Mouse (Mus musculus) retina, embryonic 14.5 days (tissue): ENCODE measurements around the gene Poll.

ENCODE experiments used
- DNase-seq: peaks from one replicate; pipeline ENCODE4 v3.0.0-alpha.2; 2015; ENCODE audit warnings: low spot score

Poll gene

DNA sequence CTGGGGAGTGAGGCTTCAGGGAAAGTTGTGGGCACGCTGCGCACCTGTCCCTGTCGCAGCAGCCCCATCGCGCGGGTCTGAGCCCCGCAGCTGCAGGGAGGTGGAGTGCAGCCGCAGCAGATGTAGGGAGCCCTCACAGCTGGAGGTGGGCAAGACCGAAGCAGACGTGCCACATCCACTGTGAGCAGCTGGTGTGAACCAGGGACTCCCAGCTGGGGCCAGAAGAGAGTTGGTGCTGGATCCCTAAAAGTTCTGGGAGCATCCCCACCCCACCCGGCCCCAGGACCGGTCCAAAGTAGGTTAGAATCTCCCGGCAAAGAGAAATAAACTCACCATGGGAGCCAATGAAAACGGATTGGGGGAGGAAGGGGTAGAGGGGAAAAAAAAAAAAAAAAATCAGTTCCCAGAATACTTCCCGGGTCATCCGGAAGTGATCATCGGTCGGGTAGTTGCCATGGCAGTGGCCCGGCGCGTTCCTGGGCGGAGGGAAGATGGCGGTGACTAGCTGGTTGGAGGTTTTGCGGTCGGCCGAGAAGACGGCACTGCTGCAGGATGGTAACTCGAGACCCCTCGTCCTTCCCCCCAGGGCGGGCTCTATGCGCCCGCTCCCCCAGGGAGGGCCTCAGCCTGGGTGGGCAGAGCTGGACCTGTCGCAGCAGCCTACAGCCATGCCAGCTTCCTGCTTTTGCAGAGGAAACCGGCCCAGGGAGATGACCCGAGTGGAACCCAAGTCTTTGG lies at the start of gene Poll, which contains the start of gene Gm17018:
TSS of gene Poll (minus strand) at position 379 of the 738 bp plus-strand sequence.
TSS of gene Gm17018 (plus strand) at position 463 of the 738 bp plus-strand sequence.
- peak; percentile 90 for DNase-seq

DNA sequence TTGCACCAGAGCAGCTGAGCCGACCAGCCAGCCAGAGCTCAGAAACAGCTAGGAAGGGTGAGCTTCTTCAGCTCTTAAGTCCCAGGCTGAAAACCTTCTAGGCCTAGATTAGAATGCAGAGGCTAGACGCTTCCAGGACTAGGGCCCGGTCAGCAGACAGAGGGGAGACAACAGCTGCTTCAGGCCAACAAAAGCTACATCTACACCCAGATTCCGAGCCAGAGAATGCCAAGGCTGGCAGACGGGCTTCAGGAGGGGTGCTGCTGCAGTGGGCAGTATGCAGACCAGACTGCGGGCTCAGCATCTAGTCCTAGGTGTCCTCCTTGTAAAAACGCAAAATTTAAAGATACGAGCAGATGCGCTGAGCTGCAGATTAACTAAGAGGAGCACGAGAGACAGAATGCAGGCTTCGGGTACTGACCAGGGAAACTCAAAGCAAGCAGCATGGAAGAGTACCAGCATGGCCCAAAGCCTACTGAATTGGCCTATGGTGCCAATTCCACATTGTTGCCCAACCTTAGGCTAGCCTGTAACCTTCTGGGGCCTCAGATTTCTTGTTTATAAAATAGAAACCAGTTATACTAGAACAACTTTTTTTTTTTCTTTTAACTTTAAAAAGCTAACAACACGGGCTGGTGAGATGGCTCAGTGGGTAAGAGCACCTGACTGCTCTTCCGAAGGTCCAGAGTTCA lies 48.5 kb upstream of the Poll start:
- DNase-seq: no peak

- peak; percentile 41 for DNase-seq
Observed at GRCm38 (mm10) chr19:45607479-45607878, 47.1 kb upstream of the Poll start.

GRCm38 (mm10) chr19:45606701-45607100 lies 46.4 kb upstream of the Poll start:
- DNase-seq: no peak

DNA sequence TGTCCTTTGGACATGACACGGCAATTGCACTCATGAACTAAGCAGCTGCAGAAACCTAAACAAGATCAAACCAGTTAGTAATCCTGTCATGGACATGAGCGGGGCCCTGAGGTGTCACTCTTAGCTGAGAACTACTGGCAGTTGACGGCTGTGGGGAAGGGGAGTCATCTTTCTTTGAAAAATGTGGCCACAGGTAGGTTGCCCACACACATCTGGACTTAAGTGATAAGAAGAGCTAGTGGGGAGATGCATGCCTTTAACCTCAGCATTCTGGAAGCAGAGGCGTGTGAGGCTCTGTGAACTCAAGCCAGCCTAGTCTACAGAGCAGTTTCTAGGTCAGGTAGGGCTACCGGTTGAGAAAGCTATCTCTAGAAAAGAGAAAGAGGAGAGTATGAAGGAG lies 42.3 kb upstream of the Poll start:
- no peak for DNase-seq

DNA sequence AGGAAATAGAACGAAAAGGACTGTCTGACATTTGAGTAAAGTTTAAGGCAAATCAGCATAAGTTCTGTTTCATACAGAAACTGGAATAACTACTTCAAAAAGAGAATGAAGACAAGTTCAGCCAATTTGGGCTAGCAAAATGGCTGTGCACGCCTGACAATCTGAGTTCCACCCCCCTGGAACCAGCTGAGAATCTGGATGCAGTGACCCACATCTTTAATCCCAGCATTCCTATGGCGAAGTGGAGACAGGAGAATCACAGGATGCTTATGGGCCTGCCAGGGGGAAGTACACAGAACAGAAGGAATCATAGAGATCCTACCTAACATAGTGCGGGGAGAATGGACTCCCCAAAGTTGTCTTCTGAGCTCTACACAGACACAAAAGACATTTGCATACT lies 36.8 kb upstream of the Poll start:
- DNase-seq: peak; percentile 65

DNA sequence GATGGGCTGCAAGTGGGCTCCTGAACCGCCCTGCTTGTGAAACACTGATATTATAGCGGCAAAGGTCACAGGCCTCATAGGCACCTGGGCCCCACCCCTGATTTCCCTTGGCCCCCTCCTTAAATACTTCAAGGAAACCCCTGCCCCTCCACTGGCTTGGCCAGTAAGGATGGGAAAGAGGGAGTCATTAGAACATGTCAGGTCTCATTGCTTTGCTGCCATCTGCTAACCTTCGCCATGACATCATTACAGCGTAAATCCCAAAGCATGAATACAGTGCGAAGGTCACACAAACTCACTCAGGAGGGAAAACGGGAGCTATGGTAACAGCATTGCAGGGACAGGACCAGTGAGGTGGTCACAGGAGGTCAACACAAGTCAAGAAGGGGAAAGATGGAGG lies 36.1 kb upstream of the Poll start:
- DNase-seq: no peak

DNA sequence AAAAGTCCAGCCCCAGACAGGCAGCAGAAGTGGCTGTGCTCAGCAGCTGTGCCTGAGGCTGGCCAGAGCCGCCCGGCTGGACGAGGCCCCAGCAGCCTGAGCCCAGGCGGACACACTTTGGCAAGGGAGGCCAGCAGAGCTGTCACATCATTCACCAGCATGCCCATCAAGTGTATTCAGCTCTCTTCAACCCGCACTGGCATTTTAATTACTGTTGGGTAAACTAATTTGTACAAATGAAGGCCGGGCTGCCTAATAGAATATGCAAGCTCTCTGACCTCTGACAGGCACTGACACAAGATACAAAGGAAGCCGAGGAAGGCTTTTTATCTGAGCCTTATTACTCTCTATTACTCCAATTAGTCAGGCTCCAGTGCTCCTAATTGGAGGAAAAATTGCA lies 35.7 kb upstream of the Poll start:
- DNase-seq: peak; percentile 94

DNA sequence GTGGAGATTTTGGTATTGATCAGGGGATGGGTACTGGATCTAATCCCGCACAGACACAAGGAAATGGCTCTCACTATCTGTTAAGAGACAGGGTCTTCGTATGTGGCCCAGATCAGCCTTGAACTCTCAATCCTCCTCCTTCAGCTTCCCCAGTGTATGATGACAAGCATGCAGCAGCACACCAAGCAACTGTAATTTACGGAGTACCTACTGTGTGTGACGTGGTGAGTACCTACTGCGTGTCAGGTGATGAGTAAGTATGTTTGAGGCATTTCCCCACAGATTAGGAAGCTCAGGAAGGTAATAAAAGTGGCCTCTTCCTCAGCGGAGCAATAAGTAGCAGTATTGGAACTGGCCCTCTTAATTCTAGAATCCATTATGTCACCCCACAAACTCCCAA lies 35.1 kb upstream of the Poll start:
- no peak for DNase-seq

GRCm38 (mm10) chr19:45594079-45594478 lies 33.7 kb upstream of the Poll start:
- no peak for DNase-seq

GRCm38 (mm10) chr19:45592916-45593315 lies 32.6 kb upstream of the Poll start:
- no peak for DNase-seq

DNA sequence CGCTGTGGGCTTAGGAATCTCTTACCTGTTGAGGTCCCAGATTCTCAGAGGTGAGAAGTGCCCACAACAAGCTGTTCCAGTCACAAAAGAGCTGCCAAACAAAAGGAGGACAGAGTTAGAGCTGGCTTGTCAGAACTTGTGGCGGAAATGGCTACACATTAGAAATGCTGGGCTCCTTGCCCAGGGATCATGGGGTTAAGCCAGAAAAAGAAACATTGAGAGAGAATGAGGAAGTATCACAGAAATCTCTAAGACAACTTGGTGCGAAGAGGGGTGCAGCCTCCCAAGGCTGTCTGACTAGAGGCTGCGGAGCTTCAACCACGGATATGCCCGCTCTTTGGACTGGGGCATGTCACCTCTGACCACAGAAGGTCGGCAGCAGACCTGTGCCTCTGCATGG lies 31.4 kb upstream of the Poll start:
- DNase-seq: no peak

DNA sequence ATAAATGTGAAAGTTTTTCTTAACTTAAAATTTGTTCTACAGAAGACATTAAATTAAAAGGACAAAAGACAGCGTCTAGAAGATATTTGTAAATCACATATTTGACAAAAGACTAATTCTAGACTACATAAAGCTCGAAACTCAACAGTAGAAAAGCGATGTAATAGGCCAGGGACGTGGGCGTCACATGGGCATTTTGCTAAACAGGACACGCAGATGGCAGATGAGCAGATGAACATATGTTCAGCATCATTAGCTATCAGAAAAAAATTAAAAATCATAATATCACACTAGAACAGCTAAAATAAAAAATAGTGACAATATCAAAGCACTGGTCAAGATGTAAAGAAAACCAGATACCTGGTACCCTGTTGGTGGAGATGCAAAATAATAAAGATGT lies 29.4 kb upstream of the Poll start:
- DNase-seq: no peak

DNA sequence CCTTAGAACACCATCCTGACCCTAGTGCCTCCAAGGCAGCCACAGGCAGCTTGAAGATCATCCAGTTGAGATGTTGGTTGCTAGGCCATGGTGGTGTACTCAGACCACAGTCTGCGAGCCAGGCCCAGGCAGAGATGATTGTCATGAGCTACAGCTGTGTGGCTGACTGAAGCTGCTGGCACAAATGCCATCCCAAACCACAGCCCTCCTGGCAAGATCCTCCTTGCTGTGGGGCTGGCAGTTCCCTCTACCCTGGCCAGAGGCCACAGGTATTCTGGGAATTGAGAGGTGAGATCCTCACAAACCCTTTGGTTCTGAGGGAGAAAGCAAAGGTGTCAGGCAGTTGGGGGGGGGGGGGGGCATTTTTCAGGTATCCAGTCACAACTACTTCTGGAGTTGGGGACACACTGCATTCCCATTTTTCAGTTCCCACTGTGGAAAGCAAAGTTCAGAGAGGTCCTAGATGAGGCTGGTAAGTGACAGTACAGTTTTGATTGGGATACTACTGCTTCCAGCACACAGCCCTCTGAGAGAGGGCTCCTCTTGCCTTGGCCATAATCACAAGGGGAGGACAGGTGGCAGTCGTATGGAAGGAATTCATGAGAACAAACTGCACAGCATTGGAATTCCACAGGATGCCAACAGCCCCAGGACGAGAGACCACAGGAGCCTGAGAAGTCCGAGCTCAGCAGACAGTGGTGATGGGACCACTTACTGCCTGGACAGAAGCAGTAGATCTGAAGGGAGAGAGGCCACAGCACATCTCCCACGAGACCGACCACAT lies 27.4 kb upstream of the Poll start:
- DNase-seq: no peak

DNA sequence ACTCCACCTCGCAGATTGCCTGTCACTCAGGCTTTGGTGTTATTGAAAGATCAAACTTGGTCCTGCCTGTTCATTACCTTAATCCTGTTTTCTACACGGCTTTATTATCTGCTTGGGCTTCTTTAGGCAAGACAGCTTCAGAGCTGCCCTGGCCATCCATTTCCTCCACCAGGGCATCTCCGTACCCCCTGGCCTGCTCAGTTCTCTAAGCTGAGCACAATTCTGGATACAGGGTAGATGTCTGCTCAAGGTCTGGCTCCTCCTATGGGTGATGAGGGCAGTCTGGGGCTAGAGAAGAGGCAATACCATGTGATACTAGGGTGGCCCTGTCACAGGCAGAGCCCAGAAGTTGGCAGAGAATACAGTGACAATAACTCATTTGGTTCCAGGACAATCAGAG lies 26.5 kb upstream of the Poll start:
- no peak for DNase-seq

DNA sequence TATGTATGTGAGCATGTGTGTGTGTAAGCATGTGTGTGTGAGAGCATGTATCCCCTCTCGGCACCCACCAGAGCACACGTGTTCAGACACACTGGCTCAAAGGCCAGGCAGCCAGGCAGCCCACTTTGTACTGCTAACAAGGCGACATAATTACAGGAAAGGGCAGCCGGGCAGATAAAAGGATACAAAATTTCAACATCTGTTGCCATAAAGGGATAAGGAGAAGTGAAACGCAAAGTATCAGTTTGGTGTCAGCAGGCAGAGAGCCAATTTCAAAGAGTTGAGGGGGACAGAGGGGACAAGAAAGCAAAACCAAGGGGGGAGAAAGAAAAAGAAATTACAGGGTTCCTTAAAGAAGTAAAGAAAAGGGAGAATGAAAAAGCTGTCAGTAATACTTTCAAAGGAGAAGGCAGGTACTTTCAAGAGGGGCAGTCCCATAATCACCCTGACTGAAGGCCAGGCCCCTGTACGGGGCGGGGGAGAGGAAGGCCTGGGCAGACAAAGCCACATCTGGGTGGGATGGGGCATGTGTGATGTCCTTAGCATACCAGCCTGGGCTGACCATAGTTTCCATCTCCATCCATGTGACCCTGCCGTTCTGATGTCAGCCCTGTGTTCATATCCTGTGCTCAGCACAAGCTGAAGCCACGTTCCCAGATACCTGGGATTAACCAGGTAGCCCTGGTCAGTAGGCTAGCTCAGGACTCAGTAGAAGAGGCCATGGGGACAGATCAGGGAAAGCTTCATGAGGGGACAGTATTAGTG lies 24.7 kb upstream of the Poll start:
- no peak for DNase-seq

- no peak for DNase-seq
Observed at GRCm38 (mm10) chr19:45583136-45583535, 22.8 kb upstream of the Poll start.

DNA sequence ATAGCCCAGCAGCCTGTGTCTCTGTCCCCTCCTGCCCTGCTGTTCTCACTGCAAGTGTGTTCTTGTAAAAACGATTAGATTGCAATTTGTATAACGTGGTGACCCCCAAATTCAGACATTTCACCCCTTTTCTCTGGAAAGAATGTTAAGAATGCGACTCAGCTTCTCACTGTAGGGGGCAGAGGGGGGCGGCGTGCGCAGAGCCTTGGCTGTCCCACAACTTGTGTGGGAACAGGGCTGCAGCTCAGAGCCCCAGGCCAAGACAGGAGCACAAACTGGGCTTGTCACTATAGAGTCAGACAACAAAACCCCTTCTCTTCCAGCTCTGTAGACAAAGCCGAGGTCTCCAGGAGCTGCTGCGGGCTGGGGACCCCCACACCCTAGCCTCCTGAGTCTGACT lies 21.8 kb upstream of the Poll start:
- no peak for DNase-seq

GRCm38 (mm10) chr19:45581257-45581656 lies 20.9 kb upstream of the Poll start:
- peak; percentile 69 for DNase-seq

DNA sequence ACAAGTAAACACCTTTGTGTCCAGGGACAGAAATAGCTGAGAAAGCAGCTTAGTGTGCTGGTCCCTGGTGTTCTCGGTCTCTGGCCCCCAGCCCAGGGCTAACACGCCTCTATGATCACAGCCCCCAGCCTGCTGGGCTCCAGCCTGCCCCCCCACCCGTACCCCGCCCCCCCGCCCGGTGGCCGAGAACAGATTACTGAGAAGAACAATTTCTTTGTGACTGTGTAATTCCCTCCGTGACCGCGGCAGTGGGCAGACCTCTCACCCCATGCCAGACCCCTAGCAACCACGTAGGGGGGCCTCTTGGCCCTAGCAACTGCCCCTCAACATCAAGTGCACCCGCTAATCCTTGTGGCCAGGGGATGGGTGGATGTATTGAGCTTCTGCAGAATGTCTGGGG lies 19.9 kb upstream of the Poll start:
- DNase-seq: no peak

DNA sequence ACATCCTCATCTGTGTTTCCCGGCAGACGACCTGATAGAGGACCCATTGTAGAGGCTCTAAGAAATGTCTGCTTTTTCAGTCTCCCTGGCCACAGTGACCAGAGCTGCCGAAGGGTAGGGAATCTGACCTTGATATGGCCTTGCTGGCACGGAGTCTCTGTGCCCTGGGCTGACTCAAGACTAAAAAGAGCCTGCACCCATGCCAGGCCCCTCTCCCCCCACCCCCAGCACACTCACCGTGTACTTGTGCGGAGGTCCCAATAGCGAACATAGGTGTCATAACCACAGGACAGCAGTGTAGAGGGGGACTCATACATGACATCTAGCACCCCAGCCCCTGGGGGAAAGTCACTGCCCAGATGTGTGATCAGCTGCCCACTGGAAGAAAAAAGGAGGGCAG lies 19.1 kb upstream of the Poll start:
- no peak for DNase-seq

- no peak for DNase-seq
Observed at GRCm38 (mm10) chr19:45578976-45579375, 18.6 kb upstream of the Poll start.
